Mouse (Mus musculus): ENCODE measurements around the gene Casp7. TPM values are rescaled to one million over a fixed set of nuclear protein-coding genes. Genes with fewer than 3 reads are reported as not detected.
"Not testable (repeated sequence)": the region's sequence is repeated elsewhere in the genome, so short reads cannot be mapped to it uniquely, and the experiment has no call there.

Casp7 gene
- total RNA-seq, 4 experiments from 2014 or later = 3.7 to 4.6 (median 4.0) TPM

DNA sequence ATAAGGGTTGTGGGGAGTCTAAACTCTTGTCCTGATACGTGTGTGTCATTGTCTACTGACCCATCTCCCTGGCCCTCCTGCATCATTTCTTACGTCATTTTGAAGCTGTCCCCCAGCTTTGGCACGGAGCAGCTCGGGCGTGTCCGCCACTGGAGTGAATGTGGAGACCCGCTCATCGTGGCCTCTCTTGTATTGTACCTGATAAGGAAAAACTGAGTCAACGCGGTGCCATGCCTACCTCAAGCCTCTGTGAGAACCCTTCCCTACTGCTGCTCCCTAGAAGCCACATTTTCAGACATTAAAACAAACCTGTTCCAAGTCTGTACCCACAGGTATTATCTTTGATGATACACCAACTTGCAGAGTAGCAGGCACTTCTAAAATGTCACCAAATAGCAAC is 15.5 kb upstream of the Casp7 start:
- DNase-seq (ENCODE audit: low spot score in 2 of 2) = no peak

DNA sequence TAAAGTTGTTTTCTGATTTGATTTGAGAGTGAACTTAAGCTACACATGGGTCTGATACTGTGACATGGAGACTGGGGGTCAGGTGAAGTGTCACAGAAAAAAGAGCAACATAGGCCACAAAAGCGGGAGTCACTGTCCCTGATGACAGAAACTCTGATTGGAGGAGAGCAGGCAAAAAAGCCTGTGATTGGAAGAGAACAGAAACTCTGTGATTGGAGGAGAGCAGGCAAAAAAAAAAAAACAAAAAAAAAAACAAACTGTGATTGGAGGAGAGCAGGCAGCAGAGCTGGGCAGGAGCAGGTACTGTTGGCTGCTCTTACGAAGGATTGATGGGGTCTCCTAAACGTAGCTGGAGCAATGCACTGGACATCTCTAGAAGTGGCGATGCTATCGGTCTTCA is 11.4 kb upstream of the Casp7 start:
- DNase-seq (ENCODE audit: low spot score in 2 of 2) = no peak

GRCm38 (mm10) chr19:56386095-56386494 is 10.8 kb upstream of the Casp7 start:
- no peak for DNase-seq (ENCODE audit: low spot score in 2 of 2)

DNA sequence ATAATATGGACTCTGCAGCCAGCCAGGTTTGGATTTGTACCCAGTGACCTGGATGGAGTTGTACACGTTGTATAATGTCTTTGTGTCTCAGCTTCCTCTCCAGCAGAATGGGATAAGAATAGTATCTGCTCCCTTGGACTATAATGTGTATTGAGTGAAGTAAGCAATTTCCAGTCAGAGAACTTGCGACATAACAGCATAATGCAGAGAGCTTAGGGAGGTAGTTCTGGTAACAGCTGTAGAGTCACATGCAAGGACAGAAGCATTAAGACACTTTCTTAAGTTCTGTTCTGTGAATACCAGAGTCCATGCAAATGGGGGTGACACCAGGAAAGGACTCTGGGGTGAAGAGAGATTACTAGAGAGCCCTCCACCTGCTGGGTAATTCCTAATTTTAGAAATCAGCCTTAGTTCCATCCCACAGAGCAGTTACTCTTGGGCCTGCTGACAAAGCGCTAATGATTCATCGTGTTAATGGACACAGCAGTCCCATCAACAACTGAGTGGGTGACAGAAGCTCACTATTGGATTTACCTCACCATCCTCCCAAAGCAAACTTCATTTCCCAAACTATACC is 9.1 kb upstream of the Casp7 start:
- no peak for DNase-seq (ENCODE audit: low spot score in 2 of 2)

DNA sequence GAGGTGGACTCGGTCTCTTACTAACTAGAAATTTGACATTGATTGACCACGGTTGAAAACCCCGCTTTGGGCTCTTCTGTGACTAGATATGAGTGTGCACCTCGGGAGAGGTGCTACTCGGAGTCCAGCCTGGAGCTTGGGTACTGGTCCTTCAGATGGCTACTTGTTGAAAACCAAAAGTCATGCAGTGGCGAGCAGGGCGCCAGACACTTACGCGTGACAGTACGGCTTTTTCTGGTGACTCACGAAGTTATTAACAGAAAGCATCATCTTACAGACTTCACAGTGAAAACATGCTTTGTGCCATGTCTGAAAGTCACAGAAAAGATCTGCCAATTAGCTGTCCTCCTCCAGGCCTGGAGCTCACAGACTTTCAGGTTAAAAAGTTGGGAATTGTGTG is 7.8 kb upstream of the Casp7 start:
- no peak for DNase-seq (ENCODE audit: low spot score in 2 of 2)

DNA sequence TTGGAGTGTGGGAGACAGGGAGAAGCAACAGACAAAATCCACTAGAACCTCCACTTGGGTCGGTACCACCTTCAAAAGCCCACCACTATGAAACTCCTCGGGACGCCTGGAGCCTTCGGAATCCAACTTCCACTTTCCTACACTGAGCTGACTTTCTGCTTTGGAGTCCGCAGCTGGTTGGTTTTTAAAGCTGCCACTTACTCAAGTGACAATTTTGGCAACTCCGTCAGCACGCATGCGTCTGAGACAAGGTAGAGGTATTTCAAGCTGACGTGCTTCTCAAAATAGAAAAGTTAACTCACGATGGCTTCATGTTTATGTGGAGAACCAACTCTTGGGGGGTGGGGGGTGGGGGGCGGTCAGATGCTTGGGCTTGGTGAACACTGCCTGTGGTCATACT is 7.0 kb upstream of the Casp7 start, which contains the start of gene Nrap:
TSS of gene Nrap (minus strand) at position 159 of the 400 bp plus-strand sequence.
- DNase-seq (ENCODE audit: low spot score in 2 of 2) = no peak

- DNase-seq (ENCODE audit: low spot score in 2 of 2) = no peak
Observed at GRCm38 (mm10) chr19:56391307-56392046, 5.5 kb upstream of the Casp7 start.

GRCm38 (mm10) chr19:56393311-56393866 is 3.5 kb upstream of the Casp7 start:
- DNase-seq (ENCODE audit: low spot score in 2 of 2) = no peak

DNA sequence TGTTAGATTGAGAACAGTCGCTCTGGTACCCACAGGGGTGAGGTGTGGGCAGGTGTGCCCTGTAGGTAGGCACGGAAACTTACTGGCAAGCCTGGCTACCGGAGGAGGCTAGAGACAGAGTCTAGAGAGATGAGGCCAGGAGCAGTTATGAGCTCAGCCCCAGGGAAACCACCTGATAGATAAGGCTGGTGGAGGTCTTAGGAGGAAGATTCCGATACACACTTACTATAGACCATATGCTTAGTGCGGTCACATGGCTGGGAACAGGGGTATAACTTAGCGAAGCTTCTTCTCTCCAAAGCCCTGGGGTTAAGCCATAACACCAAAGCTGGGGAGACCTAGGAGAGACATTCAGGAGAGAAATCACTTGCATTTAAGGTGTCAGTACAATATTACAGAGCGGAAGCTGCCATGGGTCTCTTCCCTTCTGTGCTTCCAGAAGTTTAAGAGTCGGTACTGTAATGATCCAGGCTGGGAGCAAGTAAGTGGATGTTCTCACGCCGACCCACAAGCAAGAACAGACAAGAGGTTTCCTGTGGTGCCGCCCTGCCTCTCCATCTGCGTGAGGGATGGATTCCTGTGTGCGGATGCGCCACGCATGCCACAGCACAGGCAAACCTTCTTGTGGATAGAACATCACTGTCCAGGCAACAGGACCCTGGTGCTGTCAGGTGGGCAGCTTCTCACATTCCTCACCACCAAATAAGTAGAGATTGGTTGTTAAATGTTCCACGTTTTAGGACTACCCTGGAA is 1.6 kb upstream of the Casp7 start:
- no peak for DNase-seq (ENCODE audit: low spot score in 2 of 2)

DNA sequence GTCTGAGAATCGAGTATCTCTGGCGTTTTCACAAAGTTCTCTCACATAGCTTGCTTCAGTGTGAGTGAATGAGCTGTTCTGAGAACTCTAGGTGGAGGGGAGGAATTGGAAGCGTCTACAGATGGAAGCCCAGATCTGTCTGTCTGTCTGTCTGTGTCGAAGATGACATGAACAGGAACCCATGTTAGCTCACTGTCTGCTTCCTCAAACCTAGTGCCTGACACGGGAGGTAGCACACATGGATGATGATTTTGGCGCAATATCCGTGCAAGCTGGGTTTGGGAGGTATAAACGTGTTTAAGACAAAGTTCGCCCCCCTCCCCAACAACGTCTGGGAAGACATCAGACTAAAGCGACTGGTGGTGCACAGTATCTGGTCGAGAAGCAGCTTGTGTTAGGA is 702 bp upstream of the Casp7 start:
- DNase-seq (ENCODE audit: low spot score in 2 of 2) = no peak

DNA sequence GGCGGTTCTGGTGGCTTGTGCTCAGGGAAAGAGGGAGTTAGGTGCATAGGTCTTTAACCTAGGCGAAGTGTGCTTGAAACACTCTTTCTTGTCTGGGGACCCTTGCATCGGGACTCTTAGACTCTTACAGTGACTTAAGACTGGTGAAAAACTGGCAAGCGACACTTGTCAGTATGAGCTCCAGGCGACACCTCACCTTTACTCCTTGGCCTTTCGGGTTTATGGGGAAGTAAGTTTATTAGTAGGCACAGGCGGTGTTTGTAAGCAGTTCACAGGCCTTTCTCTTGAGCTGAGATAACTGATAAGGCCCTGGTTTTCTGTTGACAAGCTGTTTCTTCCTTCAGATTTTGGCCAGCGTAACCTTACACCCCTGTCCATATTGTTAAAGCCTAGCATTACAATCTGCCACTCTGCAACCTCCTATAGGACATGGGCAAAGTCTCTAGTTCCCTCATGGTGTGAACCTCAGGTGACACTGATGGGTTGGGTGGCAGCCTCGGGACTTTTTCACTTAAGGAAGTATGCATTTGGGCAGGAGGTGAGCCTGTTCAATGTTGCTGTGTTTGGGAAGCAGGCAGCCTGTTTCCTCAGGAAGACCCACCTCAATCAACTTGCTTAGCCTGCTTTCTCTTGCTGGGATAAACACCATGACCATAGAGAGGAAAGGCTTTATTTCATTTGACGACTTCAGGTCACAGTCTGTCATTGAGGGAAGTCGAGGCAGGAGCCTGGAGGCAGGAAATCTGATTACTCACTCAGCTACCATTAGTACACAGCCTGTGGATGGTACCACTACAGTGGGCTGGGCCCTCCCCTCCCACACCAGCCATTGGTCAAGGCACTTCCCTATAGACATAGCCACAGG is 966 bp downstream of the Casp7 start:
- DNase-seq (ENCODE audit: low spot score in 2 of 2) = no peak

DNA sequence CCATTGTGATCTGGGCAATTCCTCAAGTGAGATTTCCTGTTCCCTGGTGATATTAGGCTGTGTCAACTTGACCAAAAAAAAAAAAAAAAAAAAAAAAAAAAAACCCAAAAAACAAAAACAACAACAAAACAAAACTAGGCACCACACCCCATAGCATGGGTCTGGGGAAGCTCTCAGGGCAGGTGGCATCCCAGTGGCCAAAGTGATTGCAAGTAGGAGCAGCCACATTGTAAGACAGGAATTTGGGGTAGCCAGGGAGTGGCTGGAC is 1.5 kb downstream of the Casp7 start:
- DNase-seq (ENCODE audit: low spot score in 2 of 2) = no peak

GRCm38 (mm10) chr19:56400200-56400599 is 3.3 kb downstream of the Casp7 start:
- no peak for DNase-seq (ENCODE audit: low spot score in 2 of 2)

DNA sequence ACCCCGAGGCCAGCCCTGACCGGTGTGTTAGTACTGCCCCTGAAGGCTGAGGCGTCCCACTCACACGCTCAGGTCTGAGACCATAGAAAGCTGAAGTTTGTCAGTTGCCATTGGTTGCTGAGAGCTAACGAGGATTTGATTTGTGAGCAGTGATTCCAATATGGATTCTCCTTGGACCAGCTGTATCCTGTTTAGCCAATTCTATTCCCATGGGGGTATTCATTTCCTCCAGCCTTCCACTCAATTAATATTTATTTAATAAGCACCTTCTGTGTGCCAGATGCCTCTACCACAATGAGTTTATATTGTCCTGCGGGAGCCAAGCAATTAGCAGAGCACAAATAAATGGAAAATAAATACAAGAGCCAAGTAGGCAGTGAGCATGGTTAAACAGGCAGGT is 4.9 kb downstream of the Casp7 start:
- DNase-seq (ENCODE audit: low spot score in 2 of 2) = no peak

DNA sequence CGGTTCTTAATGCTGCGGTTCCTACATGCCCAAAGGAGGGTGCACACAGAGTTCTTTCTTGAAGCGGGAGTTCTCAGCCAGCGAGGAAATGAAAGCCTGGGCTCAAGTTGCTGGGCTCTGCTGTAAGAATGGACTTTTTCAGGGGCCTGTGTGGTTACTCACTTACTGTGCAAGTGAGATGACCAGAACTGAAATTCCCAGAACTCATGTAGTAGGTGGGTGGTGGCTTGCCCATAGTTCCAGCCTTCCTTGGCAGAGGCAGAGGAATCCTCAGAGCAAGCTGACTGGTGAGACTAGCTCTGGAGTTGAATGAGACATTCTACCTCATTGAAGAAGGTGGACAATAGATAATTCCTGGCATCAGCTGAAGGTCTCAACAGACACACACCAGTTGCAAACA is 8.9 kb downstream of the Casp7 start:
- DNase-seq (ENCODE audit: low spot score in 2 of 2) = no peak

DNA sequence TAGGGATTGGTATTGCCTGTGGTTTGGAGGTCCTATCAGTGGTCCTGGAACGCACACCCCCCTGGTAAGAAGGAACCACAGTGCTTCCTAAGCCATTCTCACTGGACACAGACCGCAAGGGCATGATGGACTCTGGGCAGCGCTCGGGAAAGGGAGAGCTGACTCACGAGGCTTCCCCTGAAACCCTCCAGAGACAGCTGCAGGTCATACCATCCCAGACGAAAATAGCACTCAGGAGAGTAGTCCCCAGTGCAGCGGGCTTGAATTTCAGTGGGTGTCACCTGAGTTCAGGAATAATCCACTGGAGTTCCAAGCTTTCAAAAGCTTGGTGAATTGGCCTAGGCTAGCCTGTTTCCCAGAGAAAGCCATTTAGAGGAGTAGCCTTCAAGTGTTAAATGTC is 9.7 kb downstream of the Casp7 start:
- DNase-seq (ENCODE audit: low spot score in 2 of 2) = no peak

- not testable (repeated sequence) for DNase-seq (ENCODE audit: low spot score in 2 of 2)
Observed at GRCm38 (mm10) chr19:56409884-56410283, 13.0 kb downstream of the Casp7 start.

DNA sequence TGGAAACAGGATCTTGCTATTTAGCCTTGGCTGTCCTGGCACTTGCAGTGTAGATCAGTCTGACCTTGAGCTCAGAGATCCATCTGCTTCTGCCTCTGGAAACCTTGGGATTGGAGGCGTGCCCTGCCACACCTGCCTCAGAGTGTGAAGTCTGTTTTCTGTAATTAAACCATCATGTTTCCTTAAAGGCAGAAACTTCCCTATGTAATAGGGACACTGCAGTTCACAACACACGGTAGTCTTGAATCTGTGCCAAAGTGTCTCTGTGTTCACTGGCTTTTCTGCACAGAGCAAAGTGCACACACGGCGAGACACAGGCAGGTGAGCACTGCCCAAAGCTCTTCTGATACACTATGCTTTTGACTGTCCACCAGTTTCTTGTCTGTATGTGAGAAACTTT is 21.5 kb downstream of the Casp7 start:
- no peak for DNase-seq (ENCODE audit: low spot score in 2 of 2)

DNA sequence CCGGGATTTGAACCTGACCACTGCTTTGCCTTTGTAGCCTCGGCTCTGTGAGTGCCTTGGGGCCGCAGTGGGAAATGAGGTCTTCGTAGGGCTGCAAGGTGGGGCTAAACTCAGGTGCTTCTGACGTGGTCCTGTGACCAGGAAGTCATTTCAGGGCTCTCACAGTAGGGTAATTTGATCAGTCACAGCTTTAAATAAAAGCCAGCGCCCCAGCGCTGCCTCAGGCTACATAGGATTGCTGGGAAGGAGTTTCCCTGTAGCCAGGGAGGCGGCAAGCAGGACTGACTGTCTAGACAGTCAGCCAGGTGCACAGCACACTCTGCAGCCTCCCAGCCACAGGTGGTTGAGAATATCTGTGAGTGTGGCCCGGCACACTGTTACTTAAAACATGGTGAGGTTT is 22.5 kb downstream of the Casp7 start:
- no peak for DNase-seq (ENCODE audit: low spot score in 2 of 2)

DNA sequence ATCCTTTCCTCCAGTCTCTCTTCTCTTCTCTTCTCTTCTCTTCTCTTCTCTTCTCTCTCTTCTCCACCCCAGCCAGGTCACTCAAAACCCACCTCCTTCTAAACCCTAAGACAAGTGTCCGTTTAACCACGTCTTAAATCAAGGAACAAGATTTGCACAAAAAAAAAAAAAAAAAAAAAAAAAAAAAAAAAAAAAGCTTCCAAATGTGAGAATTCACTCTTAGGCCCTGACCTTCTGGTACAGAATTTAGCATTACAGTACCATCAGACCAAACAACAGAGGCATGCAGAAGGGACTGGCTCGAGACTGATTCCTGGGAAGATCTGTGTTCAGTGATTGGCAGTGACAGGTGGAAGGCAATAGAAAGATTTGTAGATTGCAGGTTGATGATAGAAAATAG is 23.4 kb downstream of the Casp7 start:
- DNase-seq (ENCODE audit: low spot score in 2 of 2) = no peak

DNA sequence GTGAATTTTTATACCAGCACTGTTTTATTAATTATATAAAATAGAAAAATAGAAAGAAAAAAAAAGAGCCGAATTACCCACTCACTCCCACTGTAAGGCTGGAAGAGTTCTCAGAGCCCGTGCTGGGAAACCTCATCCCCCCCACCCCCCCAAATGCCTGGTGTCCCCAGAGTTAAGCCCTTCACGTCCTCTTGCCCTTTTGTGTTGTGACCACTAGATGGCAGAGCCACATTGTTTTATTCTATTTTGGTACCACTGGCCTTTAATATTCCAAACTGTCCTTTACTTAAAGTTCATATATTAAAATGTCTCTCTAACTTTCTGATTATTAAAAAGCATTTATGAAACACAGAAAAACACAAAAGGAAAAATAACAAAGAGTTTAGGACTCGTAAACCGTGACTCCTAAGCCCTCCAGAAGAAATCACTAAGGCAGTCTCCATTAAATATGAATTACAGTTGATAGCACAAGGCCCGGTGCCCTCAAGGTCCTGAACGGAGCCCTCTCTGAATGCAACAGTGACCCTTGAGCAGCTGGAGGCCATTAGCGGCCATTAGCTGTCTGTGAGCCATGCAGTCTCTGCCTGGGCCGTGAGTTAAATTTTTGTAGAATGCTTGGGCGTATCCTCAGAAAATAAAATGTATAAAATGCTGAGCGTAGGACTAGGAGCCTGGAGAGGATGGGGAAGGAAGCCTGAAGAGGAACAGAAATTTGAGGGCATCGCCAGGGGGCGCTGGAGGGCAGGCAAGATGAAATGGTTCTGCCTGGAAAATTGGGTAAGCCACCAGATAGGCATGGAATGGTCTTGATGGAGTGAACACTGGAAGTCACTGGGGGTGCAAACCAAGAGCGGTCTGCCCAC is 25.8 kb downstream of the Casp7 start:
- DNase-seq (ENCODE audit: low spot score in 2 of 2) = peak; percentile 84 to 97

All from left cerebral cortex, adult 8-10 months (tissue).